Mouse (Mus musculus) adrenal gland, postnatal 10 days (tissue): ENCODE measurements around the gene Thpo. TPM values are rescaled to one million over a fixed set of nuclear protein-coding genes. Genes with fewer than 3 reads are reported as not detected.
A peak's percentile ranks its signal among the peaks of the same experiment; 100 is the strongest.

Experiments used
- DNase-seq: peaks from one replicate; pipeline ENCODE4 v3.0.0; 2021; ENCODE audit warnings: mixed read lengths
- total RNA-seq, 2 experiments: library from RNA; stranded (reverse); gene quantifications; 2 replicates each; pipeline ENCODE4 v1.2.3; 2021

Thpo gene
- total RNA-seq, 2 experiments from 2014 or later: 2.5 to 3.3 TPM

DNA sequence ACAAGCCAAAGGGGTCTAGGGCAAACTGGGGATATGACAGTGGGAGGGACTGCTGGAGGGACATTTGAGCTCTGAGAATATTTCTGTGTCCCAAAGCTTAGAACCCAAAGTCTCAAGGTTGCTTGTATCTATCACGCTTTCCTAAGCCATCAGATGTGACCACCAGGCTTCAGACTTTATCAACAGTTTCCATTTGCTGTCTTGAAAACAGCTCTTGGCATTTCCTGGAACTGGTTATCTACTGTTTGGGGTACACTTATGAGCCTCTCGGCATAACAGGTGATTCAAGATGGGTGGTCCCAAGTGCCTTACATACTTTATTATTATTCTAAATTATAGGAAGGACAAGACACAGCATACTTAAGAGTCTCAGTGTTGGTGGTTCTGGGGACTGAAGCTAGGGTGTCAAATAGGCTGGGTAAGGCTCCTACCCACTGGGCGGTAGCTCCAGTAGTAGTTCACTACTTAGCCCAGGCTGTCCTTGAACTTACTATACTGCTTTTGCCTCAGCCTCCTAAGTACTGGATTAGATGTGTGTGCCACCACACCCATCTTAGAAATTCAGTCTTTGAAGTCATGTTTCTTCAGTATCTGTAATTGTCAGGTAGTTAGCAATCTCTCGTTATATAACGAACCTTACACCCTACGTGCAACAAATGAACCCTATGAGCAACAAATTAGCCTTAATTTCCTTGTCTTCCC, 30.5 kb downstream of the Thpo start:
- DNase-seq: no peak

DNA sequence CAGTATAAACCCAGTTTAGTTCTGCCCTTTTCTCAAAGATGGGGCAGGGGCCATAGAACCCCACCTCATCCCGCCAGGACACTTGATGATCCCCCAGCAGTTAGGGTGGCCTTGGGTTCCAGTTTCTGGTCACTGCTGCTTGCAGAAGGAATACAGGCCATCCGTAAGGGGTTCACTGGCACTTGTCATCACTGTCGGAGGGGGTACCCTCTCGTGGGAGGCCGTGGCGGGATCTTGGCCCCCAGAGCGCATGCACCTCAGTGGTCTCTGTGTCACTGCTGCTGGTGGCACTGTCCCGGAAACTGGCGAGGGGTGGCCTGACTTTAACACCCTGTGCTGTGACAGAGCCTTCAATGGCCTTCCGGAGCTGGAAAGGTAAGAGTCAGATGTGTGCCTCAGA, 31.2 kb downstream of the Thpo start:
- DNase-seq: no peak

DNA sequence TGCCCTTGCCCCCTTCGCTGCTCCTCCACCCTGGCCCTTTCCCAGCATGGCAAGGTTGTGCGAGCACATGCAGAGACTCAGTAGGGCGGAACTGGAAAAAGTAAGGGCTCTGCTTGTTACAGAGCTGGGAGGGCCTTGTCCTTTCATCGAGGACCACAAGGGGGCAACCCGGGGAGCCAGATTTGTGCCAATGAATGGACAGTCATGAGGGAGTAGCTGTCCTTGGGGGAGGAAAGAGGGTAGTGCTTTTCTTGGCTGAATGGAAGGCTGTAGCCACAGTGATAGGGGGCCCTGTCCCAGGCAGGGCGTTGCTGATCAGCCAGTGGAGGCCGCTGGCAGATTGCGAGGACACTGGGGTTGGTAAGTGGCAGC, 31.8 kb downstream of the Thpo start:
- DNase-seq: peak; percentile 92

DNA sequence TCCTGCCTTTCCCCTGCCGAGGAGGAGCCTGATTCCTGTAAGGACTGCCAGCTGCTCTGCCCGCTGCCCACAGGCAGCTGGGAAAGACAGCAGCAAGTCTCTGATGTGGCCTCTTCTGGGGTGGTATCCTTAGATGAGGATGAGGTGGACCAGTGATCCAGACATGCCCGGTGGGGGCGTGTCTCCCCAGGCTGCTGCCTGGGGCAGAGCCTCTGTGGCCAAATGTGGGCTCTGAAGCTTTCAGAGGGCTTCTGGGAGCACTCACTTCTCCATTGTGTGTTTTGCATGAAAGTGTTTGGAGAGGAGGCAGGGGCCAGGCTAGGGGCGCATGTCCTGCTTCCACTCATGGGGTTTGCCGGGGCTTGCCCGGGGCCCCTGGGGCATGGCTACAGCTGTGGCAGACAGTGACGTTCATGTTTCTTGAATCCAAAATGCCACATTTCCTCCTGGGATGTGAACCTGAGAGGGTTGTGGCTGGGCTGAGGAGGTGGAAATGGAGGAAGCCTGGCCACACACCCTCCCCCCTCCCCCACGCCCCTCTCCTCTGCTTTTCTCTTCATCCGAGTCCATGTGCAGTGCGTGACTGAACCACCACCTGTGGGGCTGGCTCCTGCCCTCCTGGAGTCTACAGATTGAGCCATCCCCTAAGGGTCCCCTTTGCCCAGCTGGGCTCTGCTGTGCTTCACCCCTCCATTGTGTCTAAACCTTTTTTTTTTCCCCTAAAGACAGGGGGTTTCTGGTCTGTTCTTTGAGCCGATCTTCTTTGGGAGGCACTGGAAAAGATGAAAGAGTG, 32.4 kb downstream of the Thpo start:
- DNase-seq: no peak

DNA sequence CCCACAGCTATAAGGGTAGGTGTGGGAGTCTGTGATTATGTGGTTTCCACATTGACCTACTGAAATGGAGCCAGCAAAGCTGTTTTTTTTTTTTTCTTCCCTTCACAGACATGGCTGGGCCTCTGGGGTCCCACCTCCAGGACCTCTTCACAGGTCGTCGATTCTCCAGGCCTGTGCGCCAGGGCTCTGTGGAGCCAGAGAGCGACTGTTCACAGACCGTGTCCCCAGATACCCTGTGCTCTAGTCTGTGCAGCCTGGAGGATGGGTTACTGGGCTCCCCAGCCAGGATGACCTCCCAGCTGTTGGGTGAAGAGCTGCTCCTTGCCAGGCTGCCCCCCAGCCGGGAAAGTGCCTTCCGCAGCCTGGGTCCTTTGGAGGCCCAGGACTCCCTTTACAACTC, 33.0 kb downstream of the Thpo start:
- no peak for DNase-seq

DNA sequence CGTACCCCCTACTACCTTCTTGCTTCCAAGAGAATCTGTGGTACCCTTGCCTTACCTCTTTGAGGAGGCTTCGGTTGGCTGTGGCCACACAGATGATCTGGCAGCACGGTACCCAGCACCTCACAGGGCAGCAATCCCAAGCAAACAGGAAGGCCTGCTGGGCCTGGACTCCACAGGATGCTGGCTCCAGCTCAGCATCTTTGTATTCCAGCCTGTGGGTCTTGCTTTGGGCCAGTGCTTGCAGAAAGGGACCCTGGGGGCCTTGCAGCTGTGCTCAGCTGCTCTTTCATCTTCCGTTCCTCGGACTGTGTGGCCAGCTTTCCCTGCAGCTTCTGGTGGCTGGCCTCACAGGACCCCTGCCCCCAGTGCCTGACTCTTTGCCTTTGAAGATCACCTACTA, 34.3 kb downstream of the Thpo start:
- no peak for DNase-seq

DNA sequence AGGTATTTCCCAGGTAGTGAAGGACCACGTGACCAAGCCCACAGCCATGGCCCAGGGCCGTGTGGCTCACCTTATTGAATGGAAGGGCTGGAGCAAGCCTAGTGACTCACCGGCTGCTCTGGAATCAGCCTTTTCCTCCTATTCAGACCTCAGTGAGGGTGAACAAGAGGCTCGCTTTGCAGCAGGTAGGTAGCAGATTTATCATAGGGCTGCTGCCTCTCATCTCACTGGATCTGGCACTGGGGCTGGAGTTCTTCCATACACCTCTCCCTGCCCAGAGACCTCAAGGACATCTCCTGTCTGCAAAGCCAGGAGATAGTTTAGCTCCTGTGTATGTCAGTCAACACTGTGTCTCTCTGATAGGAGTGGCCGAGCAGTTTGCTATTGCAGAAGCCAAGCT, 35.0 kb downstream of the Thpo start:
- DNase-seq: no peak

DNA sequence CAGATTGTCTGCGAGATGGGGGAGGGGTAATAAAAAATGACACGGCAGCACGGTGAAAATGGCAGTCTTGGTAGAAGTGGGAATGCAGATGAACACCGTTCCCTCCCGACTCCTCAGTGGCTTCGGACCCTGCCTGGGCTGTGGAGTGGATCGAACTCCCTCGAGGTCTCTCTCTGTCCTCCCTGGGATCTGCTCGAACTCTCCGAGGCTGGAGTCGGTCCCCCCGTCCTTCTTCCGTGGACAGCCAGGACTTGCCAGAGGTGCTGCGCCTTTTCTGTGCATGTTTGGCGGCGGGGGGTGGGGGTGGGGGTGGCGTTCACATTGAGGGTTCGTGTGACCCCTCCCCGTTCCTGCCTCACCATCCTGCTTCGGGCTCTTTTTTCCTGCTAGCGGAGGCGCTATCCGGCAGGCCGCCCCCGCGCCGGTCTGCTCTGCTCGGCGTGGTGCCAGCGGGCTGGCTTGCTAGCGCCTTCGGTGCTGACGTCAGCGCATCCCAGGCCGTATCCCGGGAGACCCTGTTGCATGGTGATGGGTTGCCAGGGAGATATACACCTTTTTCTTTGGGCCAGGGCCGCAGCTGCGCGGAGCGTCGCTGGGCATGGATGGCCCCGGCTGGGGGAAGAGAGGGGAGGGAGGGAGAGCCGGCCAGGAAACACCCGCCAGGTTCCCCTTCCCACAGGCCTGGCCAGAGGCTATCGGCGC, 38.5 kb downstream of the Thpo start:
- DNase-seq: peak; percentile 92

GRCm38 (mm10) chr16:20694781-20695180, 39.5 kb downstream of the Thpo start:
- DNase-seq: no peak

DNA sequence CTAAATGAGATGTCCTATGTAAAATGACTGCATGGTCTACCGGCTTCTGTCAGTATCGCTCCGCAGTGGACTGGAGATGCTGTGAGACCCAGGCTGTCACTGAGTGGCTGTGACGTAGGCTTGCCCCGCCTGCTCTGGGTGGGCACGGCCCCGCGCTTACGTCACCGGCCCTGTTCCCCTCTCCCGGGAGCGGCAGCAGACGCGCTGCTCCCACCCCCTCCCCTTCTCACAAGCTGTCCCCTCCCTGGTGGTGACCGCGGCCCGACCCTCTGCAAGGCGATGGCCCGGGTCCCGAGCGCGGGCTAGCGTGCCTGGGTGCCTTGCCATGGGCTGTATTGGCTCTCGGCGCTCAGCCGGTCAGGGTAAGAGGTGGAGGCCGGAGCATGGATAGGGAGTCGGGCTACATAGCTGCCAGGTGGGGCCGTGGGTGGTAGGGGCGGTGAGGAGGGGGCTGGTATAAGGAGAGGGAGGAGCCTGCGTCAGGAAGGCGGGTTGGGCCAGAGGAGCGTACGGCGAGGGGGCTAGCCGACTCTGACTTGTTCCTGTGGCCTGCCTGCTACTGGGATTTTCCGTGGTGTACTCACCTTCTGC, 41.1 kb downstream of the Thpo start, which contains the start of gene Fam131a:
TSS of gene Fam131a (plus strand) at position 131 of the 591 bp plus-strand sequence.
- peak; percentile 94 for DNase-seq

DNA sequence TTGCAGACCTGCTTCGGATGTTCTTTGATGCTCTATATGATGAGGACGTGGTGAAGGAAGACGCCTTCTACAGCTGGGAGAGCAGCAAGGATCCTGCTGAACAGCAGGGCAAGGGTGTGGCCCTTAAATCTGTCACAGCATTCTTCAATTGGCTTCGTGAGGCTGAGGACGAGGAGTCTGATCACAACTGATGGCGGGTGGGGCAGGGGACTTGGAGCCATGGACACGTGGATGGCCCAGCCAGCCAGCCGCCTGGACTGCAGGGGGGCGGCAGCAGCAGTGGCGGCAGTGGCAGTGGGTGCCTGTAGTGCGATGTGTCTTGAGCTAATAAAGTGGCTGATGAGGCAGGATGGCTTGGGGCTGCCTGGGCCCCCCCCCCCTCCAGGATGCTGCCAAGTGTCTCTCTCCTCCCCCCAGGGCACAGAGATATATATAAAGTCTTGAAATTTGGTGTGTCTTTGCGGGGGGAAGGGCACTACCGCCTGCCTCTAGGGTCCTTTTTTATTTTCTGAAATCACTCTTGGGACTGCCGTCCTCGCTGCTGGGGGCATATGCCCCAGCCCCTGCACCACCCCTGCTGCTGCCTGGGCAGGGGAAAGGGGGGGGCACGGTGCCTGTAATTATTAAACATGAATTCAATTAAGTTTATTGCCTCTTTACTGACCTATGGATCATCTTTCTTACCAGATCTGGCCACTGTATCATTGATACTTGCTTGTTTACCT, 41.9 kb downstream of the Thpo start:
- DNase-seq: no peak

GRCm38 (mm10) chr16:20691617-20692016, 42.7 kb downstream of the Thpo start:
- no peak for DNase-seq

GRCm38 (mm10) chr16:20690774-20691173, 43.5 kb downstream of the Thpo start:
- no peak for DNase-seq

DNA sequence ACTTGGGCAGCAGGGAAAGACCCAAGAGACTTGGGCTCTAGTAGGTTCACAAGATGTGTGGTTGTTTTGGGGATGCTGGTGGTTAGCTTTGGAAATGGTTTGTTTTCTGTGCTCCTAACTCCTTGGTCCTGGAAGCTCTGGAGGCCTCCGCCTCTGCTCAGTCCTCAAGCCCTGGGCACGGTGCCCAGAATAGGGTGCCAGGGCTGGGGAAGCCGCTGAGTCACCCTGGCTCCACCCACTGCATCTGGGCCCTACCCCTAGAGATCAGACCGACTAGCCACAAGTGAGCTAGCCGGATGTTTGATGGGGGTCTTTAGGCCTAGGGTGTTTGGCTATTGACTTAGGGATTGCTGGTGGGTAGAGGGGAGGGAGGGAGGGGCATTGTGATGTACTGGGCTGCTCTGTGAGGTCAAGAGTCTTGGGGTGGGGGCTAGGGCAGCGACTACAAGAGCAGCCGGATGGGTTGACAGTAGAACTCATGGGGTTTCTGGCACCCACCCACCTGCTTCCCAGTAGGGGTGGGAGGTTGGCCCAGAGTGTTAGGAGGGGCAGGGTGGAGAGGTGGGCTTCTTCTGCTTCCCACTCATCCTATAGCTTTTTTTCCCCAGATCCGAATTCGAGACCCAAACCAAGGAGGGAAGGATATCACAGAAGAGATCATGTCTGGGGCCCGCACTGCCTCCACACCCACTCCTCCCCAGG, 56.2 kb downstream of the Thpo start:
- peak; percentile 95 for DNase-seq

- DNase-seq: no peak
Measured at GRCm38 (mm10) chr16:20677380-20677779, 56.9 kb downstream of the Thpo start.

DNA sequence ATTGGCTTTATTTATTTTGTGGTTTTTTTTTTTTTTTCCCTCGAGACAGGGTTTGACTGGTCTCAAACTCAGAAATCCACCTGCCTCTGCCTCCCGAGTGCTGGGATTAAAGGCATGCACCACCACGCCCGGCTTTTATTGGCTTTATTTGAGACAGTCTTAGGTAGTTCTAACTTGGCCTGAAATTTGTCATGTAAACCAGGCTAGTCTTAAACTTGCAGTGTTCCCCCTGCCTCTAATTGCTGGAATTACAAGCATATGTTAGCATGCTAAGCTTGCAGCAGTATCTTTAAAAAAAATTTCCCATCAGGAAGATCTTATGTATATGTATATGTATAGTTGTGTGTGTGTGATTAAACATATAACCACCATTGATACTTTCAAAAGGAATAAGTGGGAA, 57.6 kb downstream of the Thpo start:
- DNase-seq: no peak

- no peak for DNase-seq
Measured at GRCm38 (mm10) chr16:20675213-20675612, 59.1 kb downstream of the Thpo start.
